Mouse (Mus musculus): ENCODE measurements around the gene 6720489N17Rik. TPM values are rescaled to one million over a fixed set of nuclear protein-coding genes. Genes with fewer than 3 reads are reported as not detected.
A peak's percentile ranks its signal among the peaks of the same experiment; 100 is the strongest.
"Not testable (repeated sequence)": the region's sequence is repeated elsewhere in the genome, so short reads cannot be mapped to it uniquely, and the experiment has no call there.

6720489N17Rik gene
- polyA plus RNA-seq (2014; fragmentation: Nextera tagmentation; extraction: Ambion mirVana), result 16.4 and 17.3 TPM in 2 replicates

- H3K27ac ChIP-seq (ENCODE audit: low read depth, low read length); H3K4me1 ChIP-seq (ENCODE audit: control insufficient read depth, insufficient read depth, low read length); H3K27me3 ChIP-seq (ENCODE audit: control insufficient read depth, insufficient read depth, low read length); H3K9me3 ChIP-seq (ENCODE audit: control insufficient read depth, low read length); H3K36me3 ChIP-seq (ENCODE audit: control insufficient read depth, insufficient read depth, low read length): not testable (repeated sequence)
- peak; percentile 97 for DNase-seq (ENCODE audit: low spot score, missing footprints)
- Histone ChIP-seq H3K4me2 (peak within 1 kb of the TSS; percentile 45), H3K4me3 (ENCODE audit: low read depth, low read length) (peak within 1 kb of the TSS; percentile 39), H3K9ac (ENCODE audit: low read length) (peak within 1 kb of the TSS; percentile 63)
- peak; percentile 100 for ATAC-seq (ENCODE audit: low FRiP score)
- under 1% methylated on average over 15 of the region's 15 CpGs for WGBS
Observed at GRCm38 (mm10) chr13:62623577-62624276, at the start of gene 6720489N17Rik. 6720489N17Rik (minus strand) TSS chr13:62624182.

DNA sequence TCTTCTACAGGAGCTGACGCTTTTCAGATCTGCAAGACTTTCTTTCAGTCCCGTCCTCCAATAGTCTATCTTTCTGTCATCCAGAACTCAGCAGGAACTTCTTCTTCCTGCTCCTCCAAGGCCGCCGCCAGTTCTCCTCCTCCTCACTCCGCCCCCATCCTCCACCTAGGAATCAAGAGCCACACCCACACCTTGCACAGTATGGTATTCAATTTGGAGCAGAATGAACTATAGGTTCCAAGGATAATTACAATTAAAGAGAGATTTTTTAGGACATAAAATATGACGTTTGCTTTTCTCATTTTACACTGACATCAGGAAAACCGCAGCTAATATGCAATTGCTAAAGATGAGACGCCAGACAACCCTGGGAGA lies 29.4 kb upstream of the 6720489N17Rik start:
- Histone ChIP-seq H3K4me2 (peak overlapping the region; percentile 40), H3K4me1 (ENCODE audit: control insufficient read depth, insufficient read depth, low read length) (no peaks in the 10 kb centered on the region), H3K9ac (ENCODE audit: low read length) (no peak overlapping the region; the same call in 1 of the 2 replicates), H3K27ac (ENCODE audit: low read depth, low read length) (no peak overlapping the region), H3K27me3 (ENCODE audit: control insufficient read depth, insufficient read depth, low read length) (no peaks in the 10 kb centered on the region), H3K36me3 (ENCODE audit: control insufficient read depth, insufficient read depth, low read length) (no peaks in the 10 kb centered on the region), H3K4me3 (ENCODE audit: low read depth, low read length) (peak overlapping the region; percentile 37), H3K9me3 (ENCODE audit: control insufficient read depth, low read length) (no peaks in the 10 kb centered on the region)
- DNase-seq (ENCODE audit: low spot score, missing footprints) (no peak), ATAC-seq (ENCODE audit: low FRiP score) (peak; percentile 89)
- 21% methylated on average over 8 of the region's 8 CpGs for WGBS

GRCm38 (mm10) chr13:62652681-62653368 lies 28.8 kb upstream of the 6720489N17Rik start:
- Histone ChIP-seq H3K4me3 (ENCODE audit: low read depth, low read length) (peak overlapping the region; percentile 37), H3K4me2 (peak overlapping the region; percentile 40), H3K9ac (ENCODE audit: low read length) (peak overlapping the region; percentile 32; the same call in 1 of the 2 replicates)
- not testable (repeated sequence) for H3K9me3 ChIP-seq (ENCODE audit: control insufficient read depth, low read length); H3K36me3 ChIP-seq (ENCODE audit: control insufficient read depth, insufficient read depth, low read length); H3K27me3 ChIP-seq (ENCODE audit: control insufficient read depth, insufficient read depth, low read length); H3K4me1 ChIP-seq (ENCODE audit: control insufficient read depth, insufficient read depth, low read length); H3K27ac ChIP-seq (ENCODE audit: low read depth, low read length)
- 2% methylated on average over 16 of the region's 16 CpGs for WGBS
- ATAC-seq (ENCODE audit: low FRiP score), result peak; percentile 100
- peak; percentile 91 for DNase-seq (ENCODE audit: low spot score, missing footprints)

GRCm38 (mm10) chr13:62627071-62627470 lies 3.1 kb upstream of the 6720489N17Rik start:
- not testable (repeated sequence) for H3K4me2 ChIP-seq; H3K4me3 ChIP-seq (ENCODE audit: low read depth, low read length); H3K36me3 ChIP-seq (ENCODE audit: control insufficient read depth, insufficient read depth, low read length); H3K4me1 ChIP-seq (ENCODE audit: control insufficient read depth, insufficient read depth, low read length); H3K27ac ChIP-seq (ENCODE audit: low read depth, low read length); H3K27me3 ChIP-seq (ENCODE audit: control insufficient read depth, insufficient read depth, low read length); ATAC-seq (ENCODE audit: low FRiP score); H3K9ac ChIP-seq (ENCODE audit: low read length); H3K9me3 ChIP-seq (ENCODE audit: control insufficient read depth, low read length)
- peak; percentile 83 for DNase-seq (ENCODE audit: low spot score, missing footprints)
- 50% methylated on average over 1 of the region's 1 CpGs for WGBS

- peak overlapping the region; percentile 39 for H3K4me3 ChIP-seq (ENCODE audit: low read depth, low read length)
- peak overlapping the region; percentile 63; the same call in 1 of the 2 replicates for H3K9ac ChIP-seq (ENCODE audit: low read length)
- not testable (repeated sequence) for H3K27ac ChIP-seq (ENCODE audit: low read depth, low read length); H3K36me3 ChIP-seq (ENCODE audit: control insufficient read depth, insufficient read depth, low read length); H3K9me3 ChIP-seq (ENCODE audit: control insufficient read depth, low read length); H3K4me1 ChIP-seq (ENCODE audit: control insufficient read depth, insufficient read depth, low read length); H3K27me3 ChIP-seq (ENCODE audit: control insufficient read depth, insufficient read depth, low read length)
- DNase-seq (ENCODE audit: low spot score, missing footprints) (peak; percentile 90), ATAC-seq (ENCODE audit: low FRiP score) (peak; percentile 86)
- WGBS, result 7% methylated on average over 7 of the region's 7 CpGs
- H3K4me2 ChIP-seq, result peak overlapping the region; percentile 45
Observed at GRCm38 (mm10) chr13:62624277-62624665, 289 bp upstream of the 6720489N17Rik start.

DNA sequence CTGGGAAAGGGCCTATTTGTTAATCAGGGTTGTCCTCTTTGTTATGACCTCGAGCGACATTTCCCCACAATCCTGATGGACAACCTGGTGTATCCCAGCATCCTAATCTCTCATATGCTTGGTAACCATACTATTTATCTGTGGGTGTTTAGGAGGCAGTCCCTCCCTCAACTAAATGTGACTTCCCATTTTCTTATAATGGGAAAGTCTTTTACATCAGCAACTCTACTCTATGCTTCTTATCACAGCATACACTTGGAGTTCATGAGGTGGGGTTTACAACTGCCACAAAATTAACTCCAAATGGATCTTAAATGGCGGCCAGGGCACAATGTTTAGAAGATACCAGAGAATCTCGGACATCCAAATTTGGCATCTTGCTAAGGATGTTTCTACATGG lies 6.5 kb downstream of the 6720489N17Rik start:
- DNase-seq (ENCODE audit: low spot score, missing footprints); H3K9me3 ChIP-seq (ENCODE audit: control insufficient read depth, low read length); H3K9ac ChIP-seq (ENCODE audit: low read length); H3K4me3 ChIP-seq (ENCODE audit: low read depth, low read length); H3K36me3 ChIP-seq (ENCODE audit: control insufficient read depth, insufficient read depth, low read length); H3K27ac ChIP-seq (ENCODE audit: low read depth, low read length); H3K4me2 ChIP-seq; ATAC-seq (ENCODE audit: low FRiP score); H3K27me3 ChIP-seq (ENCODE audit: control insufficient read depth, insufficient read depth, low read length); H3K4me1 ChIP-seq (ENCODE audit: control insufficient read depth, insufficient read depth, low read length): not testable (repeated sequence)
- WGBS, result 82% methylated on average over 4 of the region's 4 CpGs

DNA sequence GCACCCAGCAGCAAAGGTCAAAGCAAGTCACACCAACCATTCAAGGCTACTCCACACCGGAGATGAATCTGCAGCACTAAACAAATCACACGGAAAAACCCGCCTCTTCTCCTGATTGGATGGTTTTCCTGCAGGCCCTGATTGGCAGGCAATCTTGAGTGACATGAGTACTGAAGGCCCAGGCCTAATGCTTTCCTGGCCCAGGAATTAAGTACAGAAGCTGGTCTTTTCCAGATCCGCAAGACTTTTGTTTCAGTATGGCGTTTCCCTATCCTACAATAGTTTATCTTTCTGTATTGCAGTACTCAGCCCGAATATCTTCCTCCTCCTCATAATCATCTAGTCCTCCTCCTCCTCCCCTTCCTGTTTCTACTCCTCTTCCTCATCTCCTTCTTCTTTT lies 52.9 kb downstream of the 6720489N17Rik start, which contains the start of gene Zfp934:
TSS of gene Zfp934 (minus strand) at position 101 of the 400 bp plus-strand sequence.
- 87% methylated on average over 2 of the region's 6 CpGs for WGBS
- not testable (repeated sequence) for H3K4me2 ChIP-seq; H3K27ac ChIP-seq (ENCODE audit: low read depth, low read length); DNase-seq (ENCODE audit: low spot score, missing footprints); H3K4me1 ChIP-seq (ENCODE audit: control insufficient read depth, insufficient read depth, low read length); H3K27me3 ChIP-seq (ENCODE audit: control insufficient read depth, insufficient read depth, low read length); ATAC-seq (ENCODE audit: low FRiP score); H3K9me3 ChIP-seq (ENCODE audit: control insufficient read depth, low read length); H3K4me3 ChIP-seq (ENCODE audit: low read depth, low read length); H3K36me3 ChIP-seq (ENCODE audit: control insufficient read depth, insufficient read depth, low read length); H3K9ac ChIP-seq (ENCODE audit: low read length)

DNA sequence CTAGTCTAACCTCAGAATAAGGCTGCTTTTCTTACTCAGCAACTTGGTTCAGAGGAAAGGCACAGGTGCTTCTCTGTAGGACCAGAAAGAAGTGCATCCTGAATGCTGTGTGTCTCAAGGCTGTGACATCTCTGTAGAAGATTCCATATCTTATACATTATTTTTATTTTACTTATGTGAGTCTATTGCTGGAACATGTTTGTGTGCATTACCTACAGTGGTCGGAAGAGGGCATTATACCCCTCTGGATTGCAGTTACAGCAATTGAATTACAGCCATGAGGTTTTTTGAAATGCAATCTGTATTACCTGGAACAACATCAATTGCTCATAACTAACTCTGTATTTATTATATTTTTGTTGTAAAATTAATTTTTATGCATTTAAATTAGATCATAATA lies 62.3 kb downstream of the 6720489N17Rik start:
- not testable (repeated sequence) for DNase-seq (ENCODE audit: low spot score, missing footprints); ATAC-seq (ENCODE audit: low FRiP score); H3K4me1 ChIP-seq (ENCODE audit: control insufficient read depth, insufficient read depth, low read length); H3K4me3 ChIP-seq (ENCODE audit: low read depth, low read length); H3K36me3 ChIP-seq (ENCODE audit: control insufficient read depth, insufficient read depth, low read length); H3K9ac ChIP-seq (ENCODE audit: low read length); H3K27me3 ChIP-seq (ENCODE audit: control insufficient read depth, insufficient read depth, low read length); H3K27ac ChIP-seq (ENCODE audit: low read depth, low read length); H3K9me3 ChIP-seq (ENCODE audit: control insufficient read depth, low read length); H3K4me2 ChIP-seq
- 39% methylated on average over 1 of the region's 1 CpGs for WGBS

Measured in midbrain, embryonic 11.5 days (tissue).